Mouse (Mus musculus) brain, embryonic 14.5 days (tissue): Measurements from ENCODE around the gene Gpr61. TPM values are rescaled to one million over a fixed set of nuclear protein-coding genes. Genes with fewer than 3 reads are reported as not detected.

Source experiments
- DNase-seq: peaks from one replicate; pipeline ENCODE4 v3.0.0-alpha.2; 2011; ENCODE audit warnings: low read depth
- CTCF ChIP-seq: fragments of 200-500 bp; IDR thresholded peaks from 2 replicates; pipeline ENCODE4 v1.5.1; 2012; ENCODE audit warnings: inconsistent platforms, mild to moderate bottlenecking, moderate library complexity, borderline replicate concordance; ENCODE audit not compliant: insufficient read depth, insufficient read length; ENCODE audit errors: extremely low read depth
- POLR2A ChIP-seq: fragments of 200-500 bp; IDR thresholded peaks from 2 replicates; pipeline ENCODE4 v1.6.1; 2012; ENCODE audit warnings: mild to moderate bottlenecking, inconsistent platforms, borderline replicate concordance; ENCODE audit not compliant: poor library complexity, insufficient read depth, insufficient read length, severe bottlenecking; ENCODE audit errors: extremely low read depth
- polyA plus RNA-seq: library from polyadenylated mRNA; depleted of rRNA; stranded (reverse); fragments of >200 nt; gene quantifications from 2 replicates; pipeline ENCODE4 v1.2.3, GENCODE M21; 2012

Gene Gpr61
- polyA plus RNA-seq, 1 experiment = 2.6 TPM

- TF ChIP-seq CTCF (no peak), POLR2A (no peak)
Measured at GRCm38 (mm10) chr3:108189897-108190296, 35.2 kb upstream of the Gpr61 start.

GRCm38 (mm10) chr3:108188716-108189490 lies 34.2 kb upstream of the Gpr61 start:
- TF ChIP-seq POLR2A (no peak), CTCF (no peak)
- DNase-seq = no peak

More at GRCm38 (mm10) chr3:108189897-108190296, 35.2 kb upstream of the Gpr61 start:
- DNase-seq = no peak

GRCm38 (mm10) chr3:108187111-108187795 lies 32.6 kb upstream of the Gpr61 start:
- no peak for DNase-seq
- TF ChIP-seq POLR2A = no peak
- no peak for TF ChIP-seq CTCF

GRCm38 (mm10) chr3:108186098-108187047 lies 31.7 kb upstream of the Gpr61 start, which contains the start of gene Amigo1:
Gene Amigo1 (plus strand): TSS chr3:108186335.
- TF ChIP-seq POLR2A (0 out of 2 replicates have a peak, but pooled peaks have one; percentile 8), CTCF (no peak)

GRCm38 (mm10) chr3:108185460-108186097 lies 30.9 kb upstream of the Gpr61 start:
- peak; percentile 47 for DNase-seq
- no peak for TF ChIP-seq CTCF
- TF ChIP-seq POLR2A = no peak

More at GRCm38 (mm10) chr3:108186098-108187047, 31.7 kb upstream of the Gpr61 start, which contains the start of gene Amigo1:
- peak; percentile 78 for DNase-seq

- TF ChIP-seq CTCF (no peak), POLR2A (no peak)
- DNase-seq = no peak
Measured at GRCm38 (mm10) chr3:108184742-108185141, 30.1 kb upstream of the Gpr61 start.

- no peak for DNase-seq
- TF ChIP-seq CTCF = no peak
- TF ChIP-seq POLR2A = no peak
Measured at GRCm38 (mm10) chr3:108180514-108180913, 25.8 kb upstream of the Gpr61 start.

- no peak for DNase-seq
- TF ChIP-seq CTCF = peak; percentile 13; the same call in 1 of the 2 replicates
- no peak for TF ChIP-seq POLR2A
Measured at GRCm38 (mm10) chr3:108178756-108179715, 24.4 kb upstream of the Gpr61 start.
